Mouse (Mus musculus): Measurements from ENCODE around the gene Fam53b. TPM values are rescaled to one million over a fixed set of nuclear protein-coding genes. Genes with fewer than 3 reads are reported as not detected.

The Fam53b gene
- polyA plus RNA-seq, 1 experiment from 2014 or later, result 14.7 TPM

- no peak overlapping the region for H3K4me2 ChIP-seq (ENCODE audit: low read length)
- no peak overlapping the region for H3K27ac ChIP-seq (ENCODE audit: low read depth, low read length)
- no peaks in the 10 kb centered on the region for H3K36me3 ChIP-seq (ENCODE audit: control insufficient read depth, insufficient read depth, low read length)
- no peak overlapping the region for H3K9ac ChIP-seq (ENCODE audit: low read depth, low read length)
- WGBS, result 93% methylated on average over 10 of the region's 10 CpGs
- ATAC-seq, result no peak
- H3K4me1 ChIP-seq (ENCODE audit: control insufficient read depth, insufficient read depth, low read depth, low read length), result peaks cover 10% of the 10 kb centered on the region
- H3K9me3 ChIP-seq (ENCODE audit: control insufficient read depth, low read length), result no peaks in the 10 kb centered on the region
- H3K27me3 ChIP-seq (replicated peaks; ENCODE audit: control insufficient read depth, insufficient read depth, low read length), result no peaks in the 10 kb centered on the region
- H3K4me3 ChIP-seq (ENCODE audit: low read length), result no peak overlapping the region
Observed at GRCm38 (mm10) chr7:132775922-132776321, 37.8 kb downstream of the Fam53b start.

- 87% methylated on average over 5 of the region's 5 CpGs for WGBS
- Histone ChIP-seq H3K27me3 (replicated peaks; ENCODE audit: control insufficient read depth, insufficient read depth, low read length) (no peaks in the 10 kb centered on the region), H3K4me1 (ENCODE audit: control insufficient read depth, insufficient read depth, low read depth, low read length) (peaks cover 4% of the 10 kb centered on the region), H3K9me3 (ENCODE audit: control insufficient read depth, low read length) (no peaks in the 10 kb centered on the region), H3K27ac (ENCODE audit: low read depth, low read length) (no peak overlapping the region; the same call in 1 of the 2 replicates), H3K36me3 (ENCODE audit: control insufficient read depth, insufficient read depth, low read length) (no peaks in the 10 kb centered on the region), H3K4me2 (ENCODE audit: low read length) (no peak overlapping the region), H3K9ac (ENCODE audit: low read depth, low read length) (no peak overlapping the region), H3K4me3 (ENCODE audit: low read length) (no peak overlapping the region)
- ATAC-seq, result no peak
Observed at GRCm38 (mm10) chr7:132775333-132775732, 38.4 kb downstream of the Fam53b start.

- H3K4me1 ChIP-seq (ENCODE audit: control insufficient read depth, insufficient read depth, low read depth, low read length), result no peaks in the 10 kb centered on the region
- H3K9ac ChIP-seq (ENCODE audit: low read depth, low read length), result no peak overlapping the region
- no peak overlapping the region for H3K27ac ChIP-seq (ENCODE audit: low read depth, low read length)
- H3K9me3 ChIP-seq (ENCODE audit: control insufficient read depth, low read length), result no peaks in the 10 kb centered on the region
- WGBS, result 91% methylated on average over 7 of the region's 7 CpGs
- H3K4me2 ChIP-seq (ENCODE audit: low read length), result no peak overlapping the region
- no peak for ATAC-seq
- no peaks in the 10 kb centered on the region for H3K36me3 ChIP-seq (ENCODE audit: control insufficient read depth, insufficient read depth, low read length)
- no peak overlapping the region for H3K4me3 ChIP-seq (ENCODE audit: low read length)
- no peaks in the 10 kb centered on the region for H3K27me3 ChIP-seq (replicated peaks; ENCODE audit: control insufficient read depth, insufficient read depth, low read length)
Observed at GRCm38 (mm10) chr7:132773011-132773705, 40.5 kb downstream of the Fam53b start.

GRCm38 (mm10) chr7:132772440-132772839 is 41.2 kb downstream of the Fam53b start:
- Histone ChIP-seq H3K36me3 (ENCODE audit: control insufficient read depth, insufficient read depth, low read length) (no peaks in the 10 kb centered on the region), H3K27ac (ENCODE audit: low read depth, low read length) (no peak overlapping the region), H3K9me3 (ENCODE audit: control insufficient read depth, low read length) (no peaks in the 10 kb centered on the region), H3K4me3 (ENCODE audit: low read length) (no peak overlapping the region), H3K27me3 (replicated peaks; ENCODE audit: control insufficient read depth, insufficient read depth, low read length) (no peaks in the 10 kb centered on the region), H3K9ac (ENCODE audit: low read depth, low read length) (no peak overlapping the region), H3K4me2 (ENCODE audit: low read length) (no peak overlapping the region), H3K4me1 (ENCODE audit: control insufficient read depth, insufficient read depth, low read depth, low read length) (no peaks in the 10 kb centered on the region)
- 97% methylated on average over 5 of the region's 5 CpGs for WGBS
- no peak for ATAC-seq

GRCm38 (mm10) chr7:132768498-132769344 is 45.0 kb downstream of the Fam53b start:
- no peak overlapping the region for H3K4me2 ChIP-seq (ENCODE audit: low read length)
- H3K36me3 ChIP-seq (ENCODE audit: control insufficient read depth, insufficient read depth, low read length), result no peaks in the 10 kb centered on the region
- H3K4me3 ChIP-seq (ENCODE audit: low read length), result no peak overlapping the region
- no peak for ATAC-seq
- no peak overlapping the region for H3K27ac ChIP-seq (ENCODE audit: low read depth, low read length)
- no peaks in the 10 kb centered on the region for H3K27me3 ChIP-seq (replicated peaks; ENCODE audit: control insufficient read depth, insufficient read depth, low read length)
- peaks cover 3% of the 10 kb centered on the region for H3K4me1 ChIP-seq (ENCODE audit: control insufficient read depth, insufficient read depth, low read depth, low read length)
- WGBS, result 83% methylated on average over 12 of the region's 12 CpGs
- no peaks in the 10 kb centered on the region for H3K9me3 ChIP-seq (ENCODE audit: control insufficient read depth, low read length)
- H3K9ac ChIP-seq (ENCODE audit: low read depth, low read length), result no peak overlapping the region

DNA sequence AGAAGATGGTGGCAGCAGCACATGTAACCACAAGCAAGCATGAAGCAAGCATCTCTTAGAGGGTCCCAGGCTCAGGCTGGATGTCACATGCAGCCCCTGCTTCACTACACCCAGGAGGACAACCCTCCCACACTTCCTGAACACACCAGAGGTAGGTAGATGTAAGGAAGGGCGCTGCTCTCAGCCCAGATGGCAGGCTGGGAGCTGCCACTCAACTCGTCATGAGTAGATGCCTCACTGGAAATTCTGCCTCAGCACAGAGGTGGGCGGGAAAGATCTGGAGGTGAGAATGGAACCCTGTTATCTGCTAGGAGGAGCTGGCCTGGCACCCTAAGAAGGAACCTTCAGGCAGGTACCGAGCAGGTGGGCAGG is 45.7 kb downstream of the Fam53b start:
- WGBS, result 82% methylated on average over 4 of the region's 4 CpGs
- no peak for ATAC-seq
- H3K27ac ChIP-seq (ENCODE audit: low read depth, low read length), result no peak overlapping the region

DNA sequence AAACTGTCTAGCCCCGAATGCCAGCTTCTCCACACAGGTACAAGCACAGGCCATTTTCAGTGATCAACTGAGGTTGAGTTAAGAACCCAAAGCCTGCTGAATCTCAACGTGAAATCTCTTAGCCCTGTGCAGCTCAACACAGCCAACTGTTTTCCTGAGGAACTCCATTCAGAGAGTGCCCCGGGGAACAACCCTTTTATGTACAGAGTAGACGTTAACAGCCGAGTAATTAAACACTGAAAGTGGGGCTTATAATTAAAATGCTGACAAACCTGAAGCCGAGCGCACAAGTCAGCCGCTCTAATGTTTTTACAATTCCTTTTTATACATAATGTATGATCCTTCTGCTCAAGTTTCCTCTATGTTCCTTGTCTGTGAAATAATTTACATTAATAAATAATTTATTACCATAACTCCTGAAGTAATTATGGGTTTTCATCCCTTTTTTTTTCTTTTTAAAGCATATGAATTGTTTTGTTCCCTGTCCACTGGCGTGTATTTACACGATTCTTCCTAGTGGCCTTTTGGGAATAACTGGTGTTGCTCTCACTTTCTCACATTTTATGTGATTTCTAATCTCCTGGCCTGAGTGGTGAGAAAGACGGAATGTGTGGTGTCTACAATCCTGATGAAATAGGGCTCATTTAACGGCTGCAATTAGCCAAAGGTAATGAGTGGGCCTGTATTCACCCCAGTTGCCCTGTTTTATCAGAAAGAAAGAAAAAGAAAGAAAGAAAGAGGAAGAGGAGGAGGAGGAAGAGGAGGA is 46.3 kb downstream of the Fam53b start:
- no peaks in the 10 kb centered on the region for H3K9me3 ChIP-seq (ENCODE audit: control insufficient read depth, low read length)
- H3K27me3 ChIP-seq (replicated peaks; ENCODE audit: control insufficient read depth, insufficient read depth, low read length), result no peaks in the 10 kb centered on the region
- 26% methylated on average over 12 of the region's 12 CpGs for WGBS
- no peaks in the 10 kb centered on the region for H3K36me3 ChIP-seq (ENCODE audit: control insufficient read depth, insufficient read depth, low read length)
- H3K27ac ChIP-seq (ENCODE audit: low read depth, low read length), result peak overlapping the region; percentile 54
- peaks cover 3% of the 10 kb centered on the region for H3K4me1 ChIP-seq (ENCODE audit: control insufficient read depth, insufficient read depth, low read depth, low read length)
- peak; percentile 40; the same call in 1 of the 2 replicates for ATAC-seq
- H3K4me2 ChIP-seq (ENCODE audit: low read length), result no peak overlapping the region
- no peak overlapping the region for H3K4me3 ChIP-seq (ENCODE audit: low read length)
- no peak overlapping the region for H3K9ac ChIP-seq (ENCODE audit: low read depth, low read length)

More for the DNA sequence above, 45.7 kb downstream of the Fam53b start:
- Histone ChIP-seq H3K36me3 (ENCODE audit: control insufficient read depth, insufficient read depth, low read length) (no peaks in the 10 kb centered on the region), H3K9ac (ENCODE audit: low read depth, low read length) (no peak overlapping the region), H3K4me3 (ENCODE audit: low read length) (no peak overlapping the region), H3K27me3 (replicated peaks; ENCODE audit: control insufficient read depth, insufficient read depth, low read length) (no peaks in the 10 kb centered on the region), H3K4me2 (ENCODE audit: low read length) (no peak overlapping the region), H3K4me1 (ENCODE audit: control insufficient read depth, insufficient read depth, low read depth, low read length) (peaks cover 3% of the 10 kb centered on the region), H3K9me3 (ENCODE audit: control insufficient read depth, low read length) (no peaks in the 10 kb centered on the region)

DNA sequence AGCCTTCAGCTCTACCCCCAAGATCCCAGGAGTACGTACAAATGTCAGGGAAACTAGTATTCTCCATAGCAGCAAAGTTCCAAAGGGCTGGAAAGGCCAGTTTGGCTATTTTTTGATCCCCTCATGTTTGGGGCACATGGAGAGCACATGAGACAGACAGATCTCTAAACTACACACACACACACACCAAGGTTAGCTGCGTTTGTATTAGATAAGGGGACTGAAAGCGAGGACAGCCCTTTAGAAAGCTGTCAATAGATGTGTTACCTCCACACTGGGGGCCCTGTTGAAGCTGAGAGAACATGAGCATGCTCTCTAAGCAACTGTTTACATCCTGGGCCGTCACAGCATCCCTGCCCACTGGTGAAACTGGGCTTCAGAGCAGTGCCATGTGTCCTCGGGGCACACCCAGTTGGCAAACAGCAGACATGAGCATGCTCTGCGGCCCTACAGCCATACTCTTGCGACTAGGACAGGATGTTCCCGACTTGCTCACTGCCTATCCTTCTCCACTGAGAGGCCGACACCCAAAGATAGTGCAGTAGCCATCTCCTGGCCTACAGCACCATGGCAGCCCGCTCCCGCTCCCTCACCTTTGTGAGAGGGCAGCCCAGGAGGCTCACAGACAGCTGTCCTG is 47.3 kb downstream of the Fam53b start:
- Histone ChIP-seq H3K27ac (ENCODE audit: low read depth, low read length) (peak overlapping the region; percentile 9; the same call in 1 of the 2 replicates), H3K36me3 (ENCODE audit: control insufficient read depth, insufficient read depth, low read length) (no peaks in the 10 kb centered on the region), H3K9ac (ENCODE audit: low read depth, low read length) (no peak overlapping the region), H3K4me1 (ENCODE audit: control insufficient read depth, insufficient read depth, low read depth, low read length) (peaks cover 3% of the 10 kb centered on the region), H3K9me3 (ENCODE audit: control insufficient read depth, low read length) (no peaks in the 10 kb centered on the region), H3K4me3 (ENCODE audit: low read length) (no peak overlapping the region), H3K27me3 (replicated peaks; ENCODE audit: control insufficient read depth, insufficient read depth, low read length) (no peaks in the 10 kb centered on the region), H3K4me2 (ENCODE audit: low read length) (no peak overlapping the region)
- WGBS, result 80% methylated on average over 11 of the region's 11 CpGs
- no peak for ATAC-seq

Measured in hindbrain, embryonic 16.5 days (tissue).